Mouse (Mus musculus) liver, adult (tissue): ENCODE data around the gene Tmbim7.

ENCODE experiments used
- GATA4 ChIP-seq: IDR thresholded peaks from 2 replicates; pipeline ENCODE4 v1.6.1; 2014; ENCODE audit warnings: mild to moderate bottlenecking, low read length; ENCODE audit not compliant: insufficient replicate concordance

Gene Tmbim7

DNA sequence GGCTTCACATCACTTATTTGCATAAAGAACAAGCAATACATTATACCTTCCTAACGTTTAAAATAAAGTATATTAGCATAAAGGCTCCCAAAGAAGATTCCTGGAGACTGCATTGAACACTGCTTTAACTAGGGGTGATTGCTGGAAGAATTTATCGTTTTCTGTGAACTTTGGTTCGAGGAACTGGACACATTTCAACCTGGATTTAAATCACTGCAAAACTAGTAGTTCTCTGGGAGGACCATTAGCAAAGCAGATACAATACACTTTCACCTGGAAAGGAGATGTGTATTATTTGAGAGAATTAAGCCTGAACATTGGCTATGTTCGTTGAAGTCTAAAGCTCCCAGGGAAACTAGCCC lies 2.2 kb upstream of the Tmbim7 start:
- TF ChIP-seq GATA4: no peak

DNA sequence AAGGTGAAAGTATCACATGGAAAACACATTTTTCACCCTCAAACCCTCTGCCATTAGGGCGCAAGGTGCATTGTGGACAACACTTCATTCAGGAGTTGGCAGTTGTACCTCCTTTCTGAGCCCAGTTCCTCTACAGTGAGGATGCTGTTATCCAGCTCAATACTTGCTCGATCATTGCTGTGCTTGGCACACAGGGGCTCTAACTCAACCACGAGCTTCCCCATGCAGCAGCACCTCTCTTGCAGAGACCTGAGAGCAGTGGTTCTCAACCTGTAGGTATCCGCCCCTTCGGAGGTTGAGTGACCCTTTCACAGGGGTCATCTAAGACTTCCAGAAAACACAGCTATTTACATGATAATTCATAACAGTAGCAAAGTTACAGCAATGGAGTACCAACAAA lies 640 bp downstream of the Tmbim7 start:
- no peak for TF ChIP-seq GATA4

DNA sequence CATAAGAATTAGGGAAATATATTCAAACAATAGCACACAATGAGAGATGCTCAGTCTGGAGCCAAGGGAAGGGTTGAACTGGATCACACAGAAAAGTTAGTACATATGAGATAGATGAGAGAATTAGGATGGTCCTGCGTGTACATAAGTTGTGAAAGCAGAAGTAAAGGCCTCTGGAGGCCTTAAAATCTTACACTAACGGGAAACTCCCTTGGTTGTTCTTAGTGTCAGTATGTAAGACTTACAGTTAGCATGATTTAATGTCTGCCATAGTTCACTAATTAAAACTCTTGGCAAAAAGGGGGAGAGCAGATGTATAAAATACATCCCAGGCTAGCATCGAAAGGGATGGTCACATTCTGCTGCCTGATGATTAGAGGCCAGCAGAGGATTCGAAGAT lies 2.8 kb downstream of the Tmbim7 start:
- TF ChIP-seq GATA4: no peak

DNA sequence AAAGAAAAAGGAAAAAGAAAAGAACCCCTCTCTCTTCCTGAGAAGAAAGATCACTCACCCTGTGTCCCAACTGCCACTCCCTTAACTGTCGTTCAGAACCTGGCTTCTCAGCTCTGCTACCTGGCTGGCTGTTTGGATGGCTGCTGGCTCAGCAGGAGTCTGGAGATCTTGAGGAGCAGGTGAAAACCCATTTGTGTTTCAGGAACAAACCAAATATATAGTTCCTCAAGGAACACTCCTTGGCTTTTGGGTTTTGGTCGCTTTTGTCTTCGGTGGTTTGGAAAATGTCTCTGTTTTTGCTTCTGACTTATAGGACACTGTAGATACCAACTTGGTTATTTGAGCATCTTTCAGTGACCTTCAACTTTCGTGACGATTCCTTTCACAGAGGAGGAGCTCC lies 6.1 kb downstream of the Tmbim7 start, which contains the start of gene Gatad1:
TSS of gene Gatad1 (minus strand) at position 101 of the 400 bp plus-strand sequence.
- TF ChIP-seq GATA4: no peak

DNA sequence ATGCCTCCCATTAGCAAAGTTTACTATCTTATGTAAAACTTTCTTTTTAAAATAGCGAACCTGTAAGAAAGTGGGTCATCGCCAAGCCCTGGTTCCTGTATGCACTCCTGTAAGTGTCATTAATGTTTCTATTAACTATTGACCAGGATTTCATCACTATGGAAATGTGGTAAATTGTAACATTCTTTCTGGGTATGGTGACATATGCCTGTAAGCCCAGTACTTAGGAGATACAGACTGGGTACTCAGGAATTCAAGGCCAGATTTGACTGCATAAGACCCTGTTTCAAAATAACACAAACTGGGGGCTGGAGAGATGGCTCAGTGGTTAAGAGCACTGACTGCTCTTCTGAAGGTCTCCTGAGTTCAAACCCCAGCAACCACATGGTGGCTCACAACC lies 14.2 kb downstream of the Tmbim7 start:
- TF ChIP-seq GATA4: no peak

DNA sequence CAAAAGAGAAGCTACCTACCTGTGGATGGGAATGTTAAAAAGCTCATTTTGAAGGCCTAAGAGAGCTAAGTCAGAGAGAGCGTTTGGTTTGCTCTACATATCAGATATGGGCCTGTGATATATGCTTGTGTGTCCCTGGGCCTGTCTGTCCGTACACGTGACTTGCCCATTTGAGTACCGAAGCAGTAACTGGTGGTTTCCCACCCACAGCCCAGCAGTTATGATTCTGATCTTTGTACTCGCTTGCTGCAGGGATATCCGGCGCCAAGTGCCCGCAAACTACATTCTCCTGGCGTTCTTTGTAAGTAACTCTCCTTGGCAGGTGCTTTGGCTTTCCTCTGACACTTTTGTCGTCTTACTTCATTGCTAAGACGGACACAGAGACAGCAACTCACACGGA lies 15.6 kb downstream of the Tmbim7 start:
- no peak for TF ChIP-seq GATA4

DNA sequence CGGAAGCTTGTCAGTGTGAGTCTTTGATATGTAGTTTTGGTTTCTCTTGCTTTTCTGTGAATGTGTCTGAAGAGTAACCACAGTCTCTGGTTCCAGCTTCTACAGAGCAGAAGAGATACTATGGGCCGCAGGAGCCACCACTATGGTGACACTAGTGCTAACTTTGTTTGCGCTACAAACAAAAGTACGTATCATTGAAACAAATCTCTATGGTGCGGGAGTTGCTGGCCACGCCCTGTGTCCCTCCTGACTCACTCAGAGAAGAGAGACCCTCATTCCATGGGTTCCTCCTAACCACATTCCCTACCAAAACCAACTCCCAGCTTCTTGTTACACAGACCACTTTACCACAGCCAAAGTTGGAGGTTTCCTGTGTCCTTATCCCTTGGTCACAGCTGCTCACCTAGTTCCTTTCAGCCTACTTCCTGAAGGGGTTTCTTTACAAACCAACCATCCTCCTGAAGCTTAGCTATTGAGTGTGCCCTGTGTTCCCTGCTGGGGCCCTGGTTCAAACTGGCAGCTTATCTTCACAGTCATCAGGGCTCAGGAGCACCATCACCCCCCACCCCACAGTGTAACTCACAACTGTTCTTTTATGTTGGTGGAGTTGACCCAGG lies 19.1 kb downstream of the Tmbim7 start:
- TF ChIP-seq GATA4: no peak

DNA sequence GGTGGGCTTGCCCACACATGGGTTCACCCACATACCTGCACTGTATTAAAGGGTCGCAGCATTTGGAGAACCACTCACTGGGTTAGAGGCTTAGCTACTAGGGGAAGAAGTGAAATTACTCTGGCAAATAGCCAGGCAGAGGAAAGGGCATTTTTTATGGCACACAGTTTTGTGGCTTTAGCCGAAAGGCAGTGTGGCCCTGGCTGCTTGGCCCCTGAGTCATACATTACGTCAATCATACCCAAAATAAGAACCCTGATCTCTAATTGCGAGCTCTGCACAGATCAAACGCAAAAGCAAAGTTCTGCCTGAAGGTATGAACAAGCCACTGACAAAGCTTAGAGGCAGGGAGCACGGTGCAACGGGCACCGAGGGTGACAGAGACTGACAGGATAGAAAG lies 37.3 kb downstream of the Tmbim7 start:
- no peak for TF ChIP-seq GATA4

DNA sequence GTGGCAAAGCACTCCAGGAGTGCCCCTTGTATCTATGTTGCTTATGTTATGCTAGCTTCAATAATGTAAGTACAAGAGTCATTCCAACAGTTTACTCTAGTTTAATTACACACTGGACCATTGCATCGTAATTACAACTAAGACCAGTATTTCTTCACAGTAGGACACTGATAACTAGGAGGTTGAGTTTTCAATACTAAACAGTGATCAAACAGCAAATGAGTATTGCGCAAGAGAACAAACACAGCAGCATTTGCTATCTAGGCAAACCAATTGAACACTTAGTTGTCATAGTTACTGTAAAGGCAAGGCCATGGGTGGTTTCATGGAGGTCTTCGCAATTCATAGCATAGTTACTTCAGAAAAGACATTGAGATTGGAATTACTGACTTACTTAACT lies 40.3 kb downstream of the Tmbim7 start:
- no peak for TF ChIP-seq GATA4

DNA sequence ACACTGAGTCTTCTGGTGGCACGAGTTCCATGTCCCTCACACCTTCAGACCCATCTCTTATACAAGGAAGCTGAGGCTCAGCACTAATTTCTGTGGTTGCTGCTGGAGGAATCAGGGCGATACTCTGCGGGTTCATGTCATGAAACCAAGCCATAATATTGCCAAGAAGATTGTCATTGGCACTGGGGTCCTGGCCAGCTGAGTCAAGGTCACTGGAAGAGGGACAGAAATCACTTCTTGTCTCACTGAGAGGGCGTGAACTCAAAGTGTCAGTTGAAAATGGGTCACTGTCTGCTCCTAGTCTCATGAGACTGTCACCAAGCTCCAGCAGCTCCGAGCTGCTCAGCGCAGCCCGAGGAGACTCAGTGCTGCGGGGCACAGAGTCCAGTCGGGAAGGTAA lies 42.0 kb downstream of the Tmbim7 start:
- TF ChIP-seq GATA4: no peak

DNA sequence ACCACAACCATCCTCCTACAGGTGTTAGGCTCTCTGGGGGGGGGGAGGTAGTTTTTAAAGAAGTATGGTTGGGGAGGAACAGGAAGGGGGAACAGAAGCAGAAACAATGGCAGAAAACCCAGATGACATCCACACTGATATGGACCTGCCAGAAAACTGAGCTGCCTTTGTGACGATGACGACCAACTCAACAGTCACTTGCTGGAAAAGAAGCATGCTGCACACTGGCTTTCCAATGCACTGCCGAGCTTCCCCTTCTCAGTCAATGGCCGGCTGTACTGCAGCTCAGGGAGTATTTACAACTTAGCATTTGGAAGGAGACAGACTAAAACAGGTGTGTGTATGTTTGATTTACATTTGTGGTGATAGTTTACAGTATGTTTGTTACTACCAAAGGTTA lies 44.2 kb downstream of the Tmbim7 start:
- no peak for TF ChIP-seq GATA4

DNA sequence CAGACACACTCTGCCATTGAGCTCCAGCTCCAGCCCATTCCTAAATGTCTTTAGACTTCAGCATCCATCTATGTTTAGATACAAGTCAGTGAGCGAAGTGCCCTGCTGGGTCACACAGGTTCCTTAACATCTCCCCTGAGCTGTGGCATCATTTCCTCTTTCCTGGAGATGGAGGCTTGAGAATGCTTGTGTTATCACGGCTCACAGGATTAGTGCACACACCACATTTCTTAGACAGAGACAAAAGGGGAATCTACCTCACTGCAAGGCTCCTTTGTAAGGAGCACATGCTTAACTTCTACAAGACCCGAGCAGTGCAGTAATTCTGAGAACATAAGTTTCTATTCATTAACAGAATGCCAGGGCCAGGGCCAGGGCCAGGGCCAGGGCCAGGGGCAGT lies 45.0 kb downstream of the Tmbim7 start:
- no peak for TF ChIP-seq GATA4

DNA sequence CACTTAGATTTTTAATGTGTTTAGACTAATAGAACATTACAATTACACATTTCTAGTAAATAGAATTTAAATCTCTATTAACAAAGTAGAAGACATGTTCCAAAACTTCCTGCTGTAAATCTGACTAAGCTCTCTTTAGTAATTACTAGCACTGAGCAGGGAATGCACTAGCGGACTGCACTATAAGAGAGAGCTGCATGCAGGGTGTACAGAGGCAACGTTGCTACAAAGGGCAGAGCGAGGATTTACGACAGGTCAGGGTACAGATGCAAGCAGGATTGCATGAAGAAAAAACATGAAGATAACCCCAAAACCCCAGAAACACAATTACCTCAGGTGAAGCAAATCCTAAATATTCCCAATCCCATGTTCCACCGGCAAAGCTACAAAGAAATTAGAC lies 49.0 kb downstream of the Tmbim7 start:
- TF ChIP-seq GATA4: no peak

DNA sequence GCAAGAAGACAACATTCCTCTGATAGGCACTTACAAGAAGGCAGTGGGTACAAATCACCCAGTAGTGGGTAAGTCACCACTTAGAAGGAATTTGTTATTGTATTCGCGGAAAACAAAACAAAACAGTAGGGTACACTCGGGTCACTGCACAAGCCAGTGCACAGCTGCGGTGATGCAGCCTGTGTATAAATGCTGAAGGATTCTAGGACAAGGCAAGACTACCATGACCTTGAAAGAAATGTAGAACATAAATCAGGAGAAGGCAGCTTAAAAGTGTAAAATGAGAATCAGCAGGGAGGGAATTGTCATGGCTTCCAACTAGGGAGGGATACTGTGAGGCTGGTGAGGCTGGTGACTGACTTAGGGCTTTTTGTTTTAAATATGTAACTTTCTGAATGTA lies 51.2 kb downstream of the Tmbim7 start:
- no peak for TF ChIP-seq GATA4

DNA sequence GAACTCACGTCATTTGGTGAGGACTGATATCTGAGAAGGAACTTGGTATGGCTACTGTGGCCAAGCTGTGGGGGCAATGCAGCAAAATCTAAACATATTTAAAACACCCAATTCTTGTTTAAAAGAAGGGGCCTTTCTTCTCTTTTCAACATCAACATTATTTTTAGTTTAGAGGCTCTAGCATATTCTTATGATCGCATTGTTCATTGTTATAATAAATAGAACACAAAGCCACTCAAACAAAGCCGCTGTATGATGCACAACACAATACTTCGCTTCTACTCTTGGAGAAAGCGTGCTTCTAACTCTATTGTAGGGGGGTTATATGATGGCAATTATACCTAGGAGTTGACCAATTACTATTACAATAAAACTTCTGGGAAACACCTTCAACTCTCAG lies 64.8 kb downstream of the Tmbim7 start:
- TF ChIP-seq GATA4: no peak

DNA sequence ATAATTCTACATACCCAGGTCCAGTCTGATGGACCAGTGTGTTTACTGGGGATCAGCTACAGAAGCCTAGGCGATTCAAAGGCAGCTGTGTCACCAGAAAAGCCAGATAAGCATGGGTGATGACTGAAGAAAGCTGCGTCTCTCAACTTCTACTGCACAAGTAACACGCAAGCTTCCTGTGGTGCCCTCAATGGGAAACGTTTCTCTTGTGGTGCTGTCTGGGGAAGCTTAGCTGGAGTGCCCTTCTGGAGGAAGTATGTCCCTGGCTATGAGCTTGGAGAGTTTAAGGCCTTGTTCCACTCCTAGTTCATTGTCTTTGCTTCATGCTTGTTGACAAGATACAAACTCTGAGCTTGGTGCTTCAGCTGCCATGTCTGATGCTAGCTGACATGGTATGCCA lies 68.4 kb downstream of the Tmbim7 start:
- no peak for TF ChIP-seq GATA4

DNA sequence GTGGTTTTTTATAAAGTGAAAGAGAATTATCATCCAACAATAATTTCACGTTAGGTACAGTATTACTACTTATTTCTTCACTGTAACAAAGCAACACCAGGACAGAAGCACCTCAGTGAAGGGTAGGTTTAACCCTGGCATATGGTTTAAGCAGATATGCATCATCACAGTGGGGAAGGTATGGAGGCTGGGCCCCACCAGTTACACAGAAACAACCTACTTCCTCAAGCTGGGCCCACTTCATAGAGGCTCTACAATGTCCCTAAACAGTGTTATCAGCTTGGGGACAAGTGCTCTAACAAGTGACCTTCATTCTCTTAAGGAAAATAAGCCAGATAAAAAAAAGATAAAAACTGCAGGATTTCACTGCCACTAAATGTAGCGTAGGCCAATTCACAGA lies 71.9 kb downstream of the Tmbim7 start:
- no peak for TF ChIP-seq GATA4

DNA sequence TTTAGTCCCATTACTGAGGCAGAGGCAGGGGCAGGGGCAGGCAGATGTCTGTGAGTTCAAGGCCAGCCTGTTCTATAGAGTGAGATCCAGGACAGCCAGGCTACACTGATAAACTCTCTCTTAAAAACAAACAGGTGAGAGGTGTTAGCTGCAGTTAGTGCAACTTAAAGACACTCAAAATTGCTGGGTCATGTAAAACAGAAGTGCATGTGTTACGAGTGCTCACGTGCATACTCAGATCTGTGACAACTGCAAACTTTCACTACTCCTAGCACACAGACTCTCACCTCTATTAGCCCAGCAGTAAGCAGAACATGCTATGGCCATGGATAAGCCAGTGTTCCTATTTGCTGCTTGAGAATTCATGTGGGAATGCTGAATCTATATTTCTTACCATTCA lies 72.4 kb downstream of the Tmbim7 start:
- TF ChIP-seq GATA4: no peak
